Mouse (Mus musculus): ENCODE results near the gene Rnf149. TPM values are rescaled to one million over a fixed set of nuclear protein-coding genes. Genes with fewer than 3 reads are reported as not detected.

The Rnf149 gene
- total RNA-seq, 4 experiments from 2014 or later: 6.6 to 9.6 (median 8.3) TPM

- peak; percentile 54 for DNase-seq (ENCODE audit: low spot score in 2 of 2)
These were observed 46.8 kb downstream of the Rnf149 start for GRCm38 (mm10) chr1:39530258-39530943.

GRCm38 (mm10) chr1:39528319-39528718, 48.9 kb downstream of the Rnf149 start:
- DNase-seq (ENCODE audit: low spot score in 2 of 2): no peak

GRCm38 (mm10) chr1:39527432-39527831, 49.8 kb downstream of the Rnf149 start:
- DNase-seq (ENCODE audit: low spot score in 2 of 2): peak; percentile 60 to 63

- no peak for DNase-seq (ENCODE audit: low spot score in 2 of 2)
These were observed 50.6 kb downstream of the Rnf149 start for GRCm38 (mm10) chr1:39526371-39527167.

- DNase-seq (ENCODE audit: low spot score in 2 of 2): no peak
These were observed 51.4 kb downstream of the Rnf149 start for GRCm38 (mm10) chr1:39525763-39526162.

GRCm38 (mm10) chr1:39522519-39522918, 54.7 kb downstream of the Rnf149 start:
- no peak for DNase-seq (ENCODE audit: low spot score in 2 of 2)

- DNase-seq (ENCODE audit: low spot score in 2 of 2): no peak
These were observed 55.9 kb downstream of the Rnf149 start for GRCm38 (mm10) chr1:39521326-39521725.

- DNase-seq (ENCODE audit: low spot score in 2 of 2): peak; percentile 18 to 68
These were observed 61.8 kb downstream of the Rnf149 start for GRCm38 (mm10) chr1:39515303-39515991.

GRCm38 (mm10) chr1:39512183-39512582, 65.0 kb downstream of the Rnf149 start:
- no peak for DNase-seq (ENCODE audit: low spot score in 2 of 2)

- no peak for DNase-seq (ENCODE audit: low spot score in 2 of 2)
These were observed 65.4 kb downstream of the Rnf149 start for GRCm38 (mm10) chr1:39511775-39512174.

- no peak for DNase-seq (ENCODE audit: low spot score in 2 of 2)
These were observed 71.6 kb downstream of the Rnf149 start for GRCm38 (mm10) chr1:39505600-39505999.

- DNase-seq (ENCODE audit: low spot score in 2 of 2): peak in 1 of 2 experiments; percentile 16
These were observed 72.9 kb downstream of the Rnf149 start for GRCm38 (mm10) chr1:39504261-39504660.

- no peak for DNase-seq (ENCODE audit: low spot score in 2 of 2)
These were observed 74.2 kb downstream of the Rnf149 start for GRCm38 (mm10) chr1:39502817-39503633.

Other genes starting within 250 kb of the Rnf149 start
- gene Rpl31, start 209.6 kb downstream of the Rnf149 start, total RNA-seq (2022): 100 to 1,000 TPM; 426 to 535 (median 481) TPM
- 10 to 100 TPM in 1 of 4 experiments, 1 to 10 TPM in 3; 7.6 to 11.6 (median 9.3) TPM for gene Tbc1d8, start 98.7 kb downstream of the Rnf149 start, total RNA-seq (2022)
- gene Cnot11, start 42.4 kb downstream of the Rnf149 start, total RNA-seq (2022): 10 to 100 TPM; 17.8 to 19.7 (median 18.9) TPM
- gene Creg2, start 74.1 kb upstream of the Rnf149 start, total RNA-seq (2022): under 1 TPM; 0.05 to 0.09 (median 0.05) TPM
- gene Rfx8, start 143.6 kb upstream of the Rnf149 start, total RNA-seq (2022): not detected
- not detected for gene Gm3646, start 227.9 kb upstream of the Rnf149 start, total RNA-seq (2022)

Measured in gastrocnemius, adult 8-10 months (tissue).